Mouse (Mus musculus): ENCODE measurements at regions not wholly inside any gene's neighbourhood (a gene's known extent, or its start where the extent isn't known, plus 50 kb on each side); places are given as distances from the start of the nearest gene placed in this dataset.

DNA sequence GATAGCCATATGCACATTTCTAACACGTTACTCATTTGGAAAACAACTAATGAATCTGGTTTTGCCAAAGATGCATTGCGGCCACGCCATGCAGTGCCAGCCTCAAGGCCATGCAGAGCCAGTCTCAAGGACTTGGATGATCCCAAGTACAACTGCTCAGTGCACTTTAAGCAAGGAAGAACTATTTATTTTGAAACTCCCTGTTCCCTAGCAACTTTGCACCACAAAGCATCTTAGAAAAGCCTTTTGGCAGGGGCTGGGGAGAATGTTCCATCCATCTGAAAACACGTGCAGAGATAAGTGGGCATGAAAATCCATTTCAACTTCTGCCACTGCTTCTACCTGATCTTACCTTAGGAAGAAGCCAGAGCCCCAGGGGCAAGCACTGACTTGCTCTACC is 182.1 kb upstream of the Phactr1 start:
- TF ChIP-seq CTCF (IDR thresholded peaks at IDR 0.05; ENCODE audit: extremely low read depth, insufficient read depth, insufficient read length, insufficient replicate concordance) (no peak), POLR2A (IDR thresholded peaks at IDR 0.05; ENCODE audit: low read depth, low read length) (no peak)

Data from spleen, adult 2 months (tissue).